Mouse (Mus musculus): ENCODE measurements around the gene Mrpl43.

DNA sequence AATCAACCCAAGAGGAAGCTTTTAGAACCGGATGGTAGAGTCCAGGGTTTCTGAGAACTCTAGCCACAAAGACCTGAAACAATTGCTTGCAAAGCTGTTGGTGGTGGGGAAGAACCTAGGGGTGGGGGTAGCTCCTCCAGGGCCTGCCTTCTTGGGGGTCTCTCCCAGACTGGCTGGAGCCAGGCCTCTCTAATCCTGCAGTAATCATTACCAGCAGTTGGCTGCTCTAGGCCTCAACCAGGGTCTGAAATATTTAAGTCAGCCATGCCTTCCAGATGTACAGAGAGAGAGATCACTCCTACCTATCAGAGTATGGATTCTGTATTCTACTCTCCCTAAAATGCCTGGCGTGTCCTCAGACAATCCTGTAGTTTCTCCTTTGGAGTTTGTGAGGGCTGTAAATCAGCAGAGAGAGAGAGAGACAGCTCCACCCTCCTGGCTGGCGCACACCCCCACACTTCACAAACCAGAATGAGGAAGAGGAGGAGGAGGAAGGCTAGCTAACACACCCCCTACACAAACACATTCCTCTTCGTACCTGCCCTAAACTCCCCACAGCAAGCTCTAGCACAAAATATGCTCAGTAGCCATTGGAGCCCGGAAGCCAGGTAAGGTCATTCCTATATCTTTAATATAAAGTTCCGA, 7.5 kb upstream of the Mrpl43 start:
- TF ChIP-seq TAL1 (IDR thresholded peaks at IDR 0.05; ENCODE audit: low read length) (no peak), GATA1 (IDR thresholded peaks at IDR 0.05; ENCODE audit: low read length) (no peak)

All from erythroblast, embryonic 14.5 days (primary cell).